13 mouse cellular contexts compared by ENCODE assay signal in the genomic region with DNA sequence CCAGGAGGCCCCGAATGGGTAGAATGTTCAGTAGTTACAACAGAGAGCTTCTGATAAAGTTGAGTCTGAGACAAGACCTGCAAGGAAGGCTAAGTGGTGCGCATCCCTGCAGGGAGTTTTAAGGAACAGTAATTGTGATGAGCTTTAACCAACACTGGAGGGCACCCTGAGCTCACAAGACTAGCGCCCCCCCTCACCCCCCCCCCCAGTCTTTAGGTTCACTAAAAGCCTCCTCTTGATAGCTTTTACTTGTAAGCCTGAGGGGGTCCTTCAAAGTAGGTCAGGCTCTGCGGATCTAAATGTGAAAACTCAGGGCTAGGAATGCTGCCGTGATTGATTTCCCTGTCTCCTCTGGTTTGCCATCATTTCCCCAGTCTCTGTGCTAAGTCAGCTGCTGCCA.
DNase-seq lines count a peak whose midpoint lies in the region; ATAC-seq and TF ChIP-seq lines count a peak whose summit lies in the region.
"Had no signal": no experiment of that assay in that cellular context is flagged by ENCODE, and none has a peak within 500 bp of the region (broad histone marks: within the 10 kb centered on the region; RNA-seq: fewer than 3 reads in every experiment).

No protein-coding gene starts in this region.

- ATAC-seq in midbrain, embryonic 15.5 days (replicated peaks): peak; percentile 59; the same call in 1 of the 2 replicates
- ATAC-seq in embryonic facial prominence, embryonic 11.5 days (replicated peaks; ENCODE audit: insufficient number of reproducible peaks, low FRiP score, low TSS enrichment, low read depth): no peak
- ATAC-seq in stomach, postnatal 0 days (ENCODE audit: low FRiP score, low TSS enrichment): no peak

- H3K9me3 ChIP-seq in midbrain, embryonic 15.5 days: no peaks in the 10 kb centered on the region
- no peaks in the 10 kb centered on the region for H3K9me3 ChIP-seq in midbrain, embryonic 10.5 days (replicated peaks)
- no peaks in the 10 kb centered on the region for H3K9me3 ChIP-seq in embryonic facial prominence, embryonic 11.5 days (replicated peaks; ENCODE audit: control insufficient read depth, low read length)
- H3K9me3 ChIP-seq in stomach, postnatal 0 days (ENCODE audit: control insufficient read depth, low read length): no peaks in the 10 kb centered on the region
- H3K9me3 ChIP-seq: G1E had no signal

- no peak for TF ChIP-seq EP300 in stomach, postnatal 0 days (optimal IDR thresholded peaks at IDR 0.05)

- no peak overlapping the region for H3K9ac ChIP-seq in midbrain, embryonic 15.5 days
- H3K9ac ChIP-seq in embryonic facial prominence, embryonic 11.5 days (replicated peaks; ENCODE audit: low read length): no peak overlapping the region
- no peak overlapping the region for H3K9ac ChIP-seq in stomach, postnatal 0 days (ENCODE audit: low read length)

- peak; percentile 9; the same call in 1 of the 2 replicates for TF ChIP-seq CTCF in gastrocnemius, adult 2 months (IDR thresholded peaks at IDR 0.05)
- peak; percentile 66 for TF ChIP-seq CTCF in stomach, postnatal 0 days (IDR thresholded peaks at IDR 0.05; ENCODE audit: low read depth)

- H3K4me3 ChIP-seq in gastrocnemius, adult 2 months: no peak overlapping the region
- no peak overlapping the region for H3K4me3 ChIP-seq in midbrain, embryonic 15.5 days
- no peak overlapping the region for H3K4me3 ChIP-seq in midbrain, embryonic 10.5 days
- H3K4me3 ChIP-seq in embryonic facial prominence, embryonic 11.5 days (ENCODE audit: low read depth, low read length): no peak overlapping the region
- H3K4me3 ChIP-seq in stomach, postnatal 0 days (ENCODE audit: low read depth, low read length): no peak overlapping the region
- H3K4me3 ChIP-seq: erythroblast, embryonic 14.5 days; myocyte had no signal

- DNase-seq in gastrocnemius, adult 2 months: no peak
- DNase-seq in gastrocnemius, postnatal 36 days: no peak
- DNase-seq in midbrain, embryonic 10.5 days (ENCODE audit: low spot score): no peak
- peak; percentile 34 for DNase-seq in embryonic facial prominence, embryonic 11.5 days (ENCODE audit: low spot score)
- no peak for DNase-seq in stomach, postnatal 0 days (ENCODE audit: low spot score)
- no peak for DNase-seq in heart, adult 11 months
- DNase-seq: cerebellum, adult 11 months; heart, adult 18-20 months; kidney, postnatal 25 days had no signal

- H3K4me1 ChIP-seq in midbrain, embryonic 15.5 days: no peaks in the 10 kb centered on the region
- no peaks in the 10 kb centered on the region for H3K4me1 ChIP-seq in midbrain, embryonic 10.5 days
- no peaks in the 10 kb centered on the region for H3K4me1 ChIP-seq in embryonic facial prominence, embryonic 11.5 days (ENCODE audit: control insufficient read depth, insufficient read depth, low read length)
- H3K4me1 ChIP-seq in stomach, postnatal 0 days (replicated peaks; ENCODE audit: control insufficient read depth, insufficient read depth): no peaks in the 10 kb centered on the region

- no peaks in the 10 kb centered on the region for H3K36me3 ChIP-seq in midbrain, embryonic 15.5 days (replicated peaks)
- no peaks in the 10 kb centered on the region for H3K36me3 ChIP-seq in midbrain, embryonic 10.5 days
- no peaks in the 10 kb centered on the region for H3K36me3 ChIP-seq in embryonic facial prominence, embryonic 11.5 days (replicated peaks; ENCODE audit: control insufficient read depth, insufficient read depth, low read depth, low read length)
- no peaks in the 10 kb centered on the region for H3K36me3 ChIP-seq in stomach, postnatal 0 days (ENCODE audit: control insufficient read depth, insufficient read depth, low read length)
- H3K36me3 ChIP-seq: G1E had no signal

- WGBS in midbrain, embryonic 15.5 days: 30% methylated on average over 5 of the region's 5 CpGs
- 44% methylated on average over 5 of the region's 5 CpGs for WGBS in midbrain, embryonic 10.5 days
- 28% methylated on average over 5 of the region's 5 CpGs for WGBS in embryonic facial prominence, embryonic 11.5 days
- 35% methylated on average over 5 of the region's 5 CpGs for WGBS in stomach, postnatal 0 days

- no peak overlapping the region for H3K4me2 ChIP-seq in midbrain, embryonic 15.5 days
- no peak overlapping the region for H3K4me2 ChIP-seq in embryonic facial prominence, embryonic 11.5 days (ENCODE audit: low read depth, low read length)
- H3K4me2 ChIP-seq in stomach, postnatal 0 days (replicated peaks; ENCODE audit: low read depth): no peak overlapping the region

- H3K27me3 ChIP-seq in midbrain, embryonic 15.5 days (replicated peaks): 0 out of 2 replicates have a peak, but pooled peaks cover 4% of the 10 kb centered on the region
- no peaks in the 10 kb centered on the region for H3K27me3 ChIP-seq in midbrain, embryonic 10.5 days (ENCODE audit: low read depth, poor library complexity, severe bottlenecking)
- H3K27me3 ChIP-seq in embryonic facial prominence, embryonic 11.5 days (ENCODE audit: control insufficient read depth, insufficient read depth, low read length): no peaks in the 10 kb centered on the region
- no peaks in the 10 kb centered on the region for H3K27me3 ChIP-seq in stomach, postnatal 0 days (ENCODE audit: control insufficient read depth, insufficient read depth, low read length)

- no peak overlapping the region for H3K27ac ChIP-seq in gastrocnemius, adult 2 months
- H3K27ac ChIP-seq in midbrain, embryonic 15.5 days: 0 out of 2 replicates have a peak overlapping the region, but pooled peaks have one; percentile 0
- no peak overlapping the region for H3K27ac ChIP-seq in midbrain, embryonic 10.5 days (replicated peaks)
- no peak overlapping the region for H3K27ac ChIP-seq in embryonic facial prominence, embryonic 11.5 days (replicated peaks; ENCODE audit: low read depth, low read length)
- no peak overlapping the region for H3K27ac ChIP-seq in stomach, postnatal 0 days (replicated peaks)

- intact Hi-C loops in gastrocnemius, adult 2 months (cut with DNase I): no loop called here
- intact Hi-C loops in gastrocnemius, postnatal 36 days (cut with DNase I): no loop called here
